Mouse (Mus musculus) lung, postnatal 14 days (tissue): ENCODE measurements around the gene Scarf2.

ENCODE experiments used
- DNase-seq: peaks from one replicate; pipeline ENCODE4 v3.0.0; 2021

Scarf2 gene

GRCm38 (mm10) chr16:17796971-17797811 is at the start of gene Scarf2:
Gene Scarf2, plus strand, starts transcription at chr16:17797282.
- peak; percentile 79 for DNase-seq

GRCm38 (mm10) chr16:17753001-17753400 is 44.1 kb upstream of the Scarf2 start:
- DNase-seq, result no peak

- no peak for DNase-seq
Measured at GRCm38 (mm10) chr16:17753686-17754085, 43.4 kb upstream of the Scarf2 start.

GRCm38 (mm10) chr16:17757756-17758155 is 39.3 kb upstream of the Scarf2 start:
- DNase-seq, result no peak

GRCm38 (mm10) chr16:17758902-17759301 is 38.2 kb upstream of the Scarf2 start:
- no peak for DNase-seq

GRCm38 (mm10) chr16:17759344-17759773 is 37.7 kb upstream of the Scarf2 start, which contains the start of gene Klhl22:
Gene Klhl22, plus strand, starts transcription at chr16:17759618.
- peak; percentile 95 for DNase-seq

- DNase-seq, result peak; percentile 62
Measured at GRCm38 (mm10) chr16:17759813-17760321, 37.2 kb upstream of the Scarf2 start.

- peak; percentile 51 for DNase-seq
Measured at GRCm38 (mm10) chr16:17760657-17761056, 36.4 kb upstream of the Scarf2 start.

GRCm38 (mm10) chr16:17761074-17761473 is 36.0 kb upstream of the Scarf2 start:
- DNase-seq, result no peak

- no peak for DNase-seq
Measured at GRCm38 (mm10) chr16:17764108-17764511, 33.0 kb upstream of the Scarf2 start.

GRCm38 (mm10) chr16:17768834-17769233 is 28.2 kb upstream of the Scarf2 start:
- no peak for DNase-seq

GRCm38 (mm10) chr16:17771117-17771865 is 25.8 kb upstream of the Scarf2 start:
- DNase-seq, result no peak

- peak; percentile 54 for DNase-seq
Measured at GRCm38 (mm10) chr16:17776828-17777227, 20.3 kb upstream of the Scarf2 start.

GRCm38 (mm10) chr16:17778223-17778622 is 18.9 kb upstream of the Scarf2 start:
- DNase-seq, result no peak

GRCm38 (mm10) chr16:17779692-17780091 is 17.4 kb upstream of the Scarf2 start:
- no peak for DNase-seq

GRCm38 (mm10) chr16:17785337-17785736 is 11.7 kb upstream of the Scarf2 start:
- no peak for DNase-seq

GRCm38 (mm10) chr16:17792728-17793127 is 4.4 kb upstream of the Scarf2 start:
- DNase-seq, result no peak

GRCm38 (mm10) chr16:17794047-17794446 is 3.0 kb upstream of the Scarf2 start:
- DNase-seq, result no peak

GRCm38 (mm10) chr16:17795643-17796042 is 1.4 kb upstream of the Scarf2 start:
- DNase-seq, result peak; percentile 44

GRCm38 (mm10) chr16:17796519-17796918 is 563 bp upstream of the Scarf2 start:
- no peak for DNase-seq

GRCm38 (mm10) chr16:17797812-17798311 is 780 bp downstream of the Scarf2 start:
- DNase-seq, result no peak

GRCm38 (mm10) chr16:17798321-17799180 is 1.5 kb downstream of the Scarf2 start:
- peak; percentile 76 for DNase-seq
